Mouse (Mus musculus): Measurements from ENCODE around the gene Olfr827. TPM values are rescaled to one million over a fixed set of nuclear protein-coding genes. Genes with fewer than 3 reads are reported as not detected.

Olfr827 gene
- polyA plus RNA-seq (2015; fragmentation: Illumina TruSeq; extraction: RNeasy Lipid Tissue Mini Kit (QIAGEN cat#74804); ENCODE audit: low read depth, low replicate concordance) = not detected

DNA sequence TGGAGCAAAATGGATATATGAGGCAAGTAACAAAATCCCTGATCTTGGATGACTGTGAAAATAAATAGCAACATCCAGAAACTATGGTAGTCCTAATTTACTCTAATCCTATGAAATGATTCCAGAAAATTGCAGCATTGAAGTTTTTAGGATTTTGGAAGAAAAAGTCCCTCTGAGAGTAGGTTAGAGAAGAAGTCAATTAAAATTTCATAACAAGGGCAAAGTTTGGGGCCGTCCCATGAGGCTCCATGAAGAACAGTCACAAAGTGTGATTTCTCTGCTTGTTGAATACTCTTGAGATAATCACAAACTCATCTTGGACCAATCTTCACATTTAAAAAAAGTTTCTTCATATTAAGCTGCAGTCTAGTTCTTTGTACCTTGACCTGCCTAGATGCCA is at the start of gene Olfr827:
Gene Olfr827, minus strand, starts transcription at position 101 of the 400 bp plus-strand sequence.

DNA sequence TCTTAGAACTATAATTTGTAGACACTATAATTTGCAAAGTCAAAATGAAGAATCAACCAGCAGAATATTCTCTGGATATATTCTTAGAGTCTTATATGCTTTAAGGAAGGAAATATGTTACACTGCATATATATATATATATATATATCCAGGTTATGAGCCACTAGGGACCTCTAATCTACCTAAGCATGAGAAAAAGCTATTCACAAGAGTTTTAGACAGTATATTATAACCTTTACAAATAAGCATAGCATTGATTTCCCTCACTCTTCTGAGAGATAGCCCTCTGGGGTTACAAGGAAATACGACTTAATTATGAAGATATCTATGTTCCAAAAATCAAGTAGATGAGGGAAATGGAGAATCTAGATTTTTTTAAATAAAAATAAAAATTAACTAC is 30.1 kb downstream of the Olfr827 start, which contains the start of gene Olfr826:
Gene Olfr826, minus strand, starts transcription at position 101 of the 400 bp plus-strand sequence.

DNA sequence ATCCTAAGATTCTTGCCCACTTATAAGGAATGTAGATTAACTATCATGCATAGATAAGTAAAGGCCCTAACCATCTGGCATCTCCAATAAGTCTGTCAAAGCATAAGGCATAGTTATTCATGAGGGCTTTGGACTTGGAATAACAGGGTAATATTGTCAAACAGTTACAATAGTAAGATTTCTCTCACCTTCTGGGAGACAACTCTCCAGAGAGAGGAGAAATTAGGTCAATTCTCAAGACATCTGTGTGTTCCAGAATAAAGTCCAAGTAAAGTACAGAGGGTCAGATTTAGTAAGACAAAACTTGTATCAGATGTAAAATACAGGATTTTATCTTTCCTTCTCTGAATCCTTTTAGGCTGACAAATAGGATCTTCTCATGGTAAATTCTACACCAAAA is 47.5 kb downstream of the Olfr827 start, which contains the start of gene Olfr825:
Gene Olfr825, minus strand, starts transcription at position 101 of the 400 bp plus-strand sequence.

Other genes starting within 250 kb of the Olfr827 start
- gene Olfr819, start 247.1 kb downstream of the Olfr827 start, polyA plus RNA-seq (2015; fragmentation: Illumina TruSeq; extraction: RNeasy Lipid Tissue Mini Kit (QIAGEN cat#74804); ENCODE audit: low read depth, low replicate concordance) = not detected
- not detected for gene Olfr247, start 238.3 kb downstream of the Olfr827 start, polyA plus RNA-seq (2015; fragmentation: Illumina TruSeq; extraction: RNeasy Lipid Tissue Mini Kit (QIAGEN cat#74804); ENCODE audit: low read depth, low replicate concordance)
- gene Gm10310, start 229.3 kb downstream of the Olfr827 start, polyA plus RNA-seq (2015; fragmentation: Illumina TruSeq; extraction: RNeasy Lipid Tissue Mini Kit (QIAGEN cat#74804); ENCODE audit: low read depth, low replicate concordance) = not detected
- not detected for gene Olfr820, start 201.8 kb downstream of the Olfr827 start, polyA plus RNA-seq (2015; fragmentation: Illumina TruSeq; extraction: RNeasy Lipid Tissue Mini Kit (QIAGEN cat#74804); ENCODE audit: low read depth, low replicate concordance)
- gene Olfr821, start 184.1 kb downstream of the Olfr827 start, polyA plus RNA-seq (2015; fragmentation: Illumina TruSeq; extraction: RNeasy Lipid Tissue Mini Kit (QIAGEN cat#74804); ENCODE audit: low read depth, low replicate concordance) = not detected
- gene Olfr822, start 143.2 kb downstream of the Olfr827 start, polyA plus RNA-seq (2015; fragmentation: Illumina TruSeq; extraction: RNeasy Lipid Tissue Mini Kit (QIAGEN cat#74804); ENCODE audit: low read depth, low replicate concordance) = not detected
- gene Olfr823, start 99.0 kb downstream of the Olfr827 start, polyA plus RNA-seq (2015; fragmentation: Illumina TruSeq; extraction: RNeasy Lipid Tissue Mini Kit (QIAGEN cat#74804); ENCODE audit: low read depth, low replicate concordance) = not detected
- gene Olfr824, start 84.4 kb downstream of the Olfr827 start, polyA plus RNA-seq (2015; fragmentation: Illumina TruSeq; extraction: RNeasy Lipid Tissue Mini Kit (QIAGEN cat#74804); ENCODE audit: low read depth, low replicate concordance) = not detected
- gene Olfr825, start 47.6 kb downstream of the Olfr827 start, polyA plus RNA-seq (2015; fragmentation: Illumina TruSeq; extraction: RNeasy Lipid Tissue Mini Kit (QIAGEN cat#74804); ENCODE audit: low read depth, low replicate concordance) = not detected
- gene Olfr826, start 30.2 kb downstream of the Olfr827 start, polyA plus RNA-seq (2015; fragmentation: Illumina TruSeq; extraction: RNeasy Lipid Tissue Mini Kit (QIAGEN cat#74804); ENCODE audit: low read depth, low replicate concordance) = not detected
- gene Neurod4, start 65.8 kb upstream of the Olfr827 start, polyA plus RNA-seq (2015; fragmentation: Illumina TruSeq; extraction: RNeasy Lipid Tissue Mini Kit (QIAGEN cat#74804); ENCODE audit: low read depth, low replicate concordance) = 0.51 TPM
- not detected for gene Tespa1, start 108.5 kb upstream of the Olfr827 start, polyA plus RNA-seq (2015; fragmentation: Illumina TruSeq; extraction: RNeasy Lipid Tissue Mini Kit (QIAGEN cat#74804); ENCODE audit: low read depth, low replicate concordance)
- gene Vmn2r84, start 179.9 kb upstream of the Olfr827 start, polyA plus RNA-seq (2015; fragmentation: Illumina TruSeq; extraction: RNeasy Lipid Tissue Mini Kit (QIAGEN cat#74804); ENCODE audit: low read depth, low replicate concordance) = 0.31 TPM
- 0.39 TPM for gene Vmn2r85, start 215.3 kb upstream of the Olfr827 start, polyA plus RNA-seq (2015; fragmentation: Illumina TruSeq; extraction: RNeasy Lipid Tissue Mini Kit (QIAGEN cat#74804); ENCODE audit: low read depth, low replicate concordance)
- 0.10 TPM for gene Vmn2r86, start 241.6 kb upstream of the Olfr827 start, polyA plus RNA-seq (2015; fragmentation: Illumina TruSeq; extraction: RNeasy Lipid Tissue Mini Kit (QIAGEN cat#74804); ENCODE audit: low read depth, low replicate concordance)

Measured in brain, adult 10 weeks (tissue).